Mouse (Mus musculus): Measurements from ENCODE around the gene Tlnrd1.
A peak's percentile ranks its signal among the peaks of the same experiment; 100 is the strongest.
"Not testable (repeated sequence)": the region's sequence is repeated elsewhere in the genome, so short reads cannot be mapped to it uniquely, and the experiment has no call there.

The Tlnrd1 gene

DNA sequence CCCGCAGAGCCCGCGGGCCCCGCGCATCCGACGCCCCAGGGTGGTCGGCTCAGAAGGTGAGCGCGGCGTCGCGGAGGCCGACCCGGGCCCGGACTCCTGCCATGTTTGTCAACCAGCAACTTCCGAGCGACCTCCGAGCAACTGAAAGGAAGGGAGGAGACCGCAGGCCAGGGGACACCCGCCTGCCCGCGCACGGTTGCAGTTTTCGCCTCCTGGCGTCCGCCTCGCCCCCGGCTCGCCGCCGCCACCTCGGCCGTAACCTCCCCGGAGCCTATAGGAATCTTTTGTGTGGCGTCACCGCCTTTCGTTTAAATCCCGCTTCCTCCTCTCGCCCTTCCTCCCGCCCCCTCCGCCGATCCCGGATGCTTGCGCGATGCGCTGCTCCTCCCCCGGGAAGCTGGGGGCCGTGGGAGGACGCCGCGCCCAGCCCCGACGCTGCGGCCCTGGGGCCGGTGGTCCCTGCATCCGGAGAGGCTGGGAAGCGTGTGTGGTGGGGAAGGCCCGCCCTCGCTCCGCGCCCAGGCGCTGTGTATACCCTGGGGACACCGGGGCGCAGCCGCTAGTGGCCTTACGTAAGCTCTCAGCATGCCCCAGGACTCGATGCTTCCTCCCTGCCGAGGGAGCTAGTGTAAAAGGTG, at the start of gene Tlnrd1, which contains the start of gene Mesd:
Tlnrd1 (minus strand) TSS at position 285 of the 638 bp plus-strand sequence.
Mesd (plus strand) TSS at position 446 of the 638 bp plus-strand sequence.
- DNase-seq (ENCODE audit: low spot score in 2 of 2): peak; percentile 90 to 94

DNA sequence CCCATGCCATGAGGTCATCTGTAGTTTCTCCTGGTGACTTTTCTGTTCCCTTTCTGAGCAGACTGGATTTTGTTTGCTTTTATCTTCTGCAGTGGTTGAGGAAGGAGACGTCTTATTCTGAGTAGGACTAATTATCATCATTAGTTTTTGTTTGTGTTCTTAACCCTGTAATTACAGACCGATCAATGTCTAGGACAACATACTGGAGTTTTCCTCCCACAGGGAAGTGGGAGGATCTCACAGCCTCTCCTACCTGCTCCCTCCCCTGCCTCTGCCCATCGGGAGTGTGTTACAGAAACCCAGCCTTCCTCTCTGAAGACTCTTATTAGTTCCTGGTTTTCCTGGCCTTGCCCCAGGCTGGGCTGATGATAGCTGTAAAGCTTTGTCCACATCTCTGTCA, 37.5 kb upstream of the Tlnrd1 start:
- no peak for DNase-seq (ENCODE audit: low spot score in 2 of 2)

DNA sequence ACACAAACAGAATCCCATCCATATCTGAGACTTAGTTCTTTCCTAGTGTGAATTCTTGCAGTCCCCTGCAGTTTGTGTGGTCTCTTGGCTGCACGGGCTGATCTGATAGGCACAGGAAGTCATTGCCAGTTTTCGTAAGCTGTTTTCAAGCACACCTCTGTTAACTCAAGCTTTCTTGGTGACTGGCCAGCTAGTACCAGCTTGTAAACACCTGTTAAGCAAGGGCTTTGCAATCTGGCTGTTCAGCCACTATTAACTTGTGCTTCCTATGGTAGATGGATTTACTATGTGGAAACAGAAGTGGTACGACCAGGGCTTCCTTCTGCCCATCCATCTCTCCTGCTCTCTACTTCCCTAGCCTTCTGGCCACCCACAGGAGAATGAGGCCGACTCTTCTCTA, 36.1 kb upstream of the Tlnrd1 start:
- no peak for DNase-seq (ENCODE audit: low spot score in 2 of 2)

DNA sequence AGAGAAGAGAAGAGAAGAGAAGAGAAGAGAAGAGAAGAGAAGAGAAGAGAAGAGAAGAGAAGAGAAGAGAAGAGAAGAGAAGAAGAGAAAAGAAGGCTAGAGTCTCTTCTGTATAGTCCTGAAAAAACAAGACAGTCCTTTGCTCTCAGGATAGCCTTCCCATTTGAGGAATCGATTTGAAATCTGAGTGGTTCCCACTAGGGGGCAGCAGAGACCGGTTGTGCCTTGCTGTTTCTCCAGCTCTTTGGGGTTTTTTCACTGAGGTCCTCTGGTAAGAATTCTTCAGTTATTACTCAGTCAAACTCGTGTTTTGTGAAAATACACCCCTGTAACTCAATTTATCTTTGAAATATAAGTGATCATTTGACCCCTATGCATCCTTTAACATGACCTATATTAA, 30.5 kb upstream of the Tlnrd1 start:
- peak; percentile 27 to 63 for DNase-seq (ENCODE audit: low spot score in 2 of 2)

DNA sequence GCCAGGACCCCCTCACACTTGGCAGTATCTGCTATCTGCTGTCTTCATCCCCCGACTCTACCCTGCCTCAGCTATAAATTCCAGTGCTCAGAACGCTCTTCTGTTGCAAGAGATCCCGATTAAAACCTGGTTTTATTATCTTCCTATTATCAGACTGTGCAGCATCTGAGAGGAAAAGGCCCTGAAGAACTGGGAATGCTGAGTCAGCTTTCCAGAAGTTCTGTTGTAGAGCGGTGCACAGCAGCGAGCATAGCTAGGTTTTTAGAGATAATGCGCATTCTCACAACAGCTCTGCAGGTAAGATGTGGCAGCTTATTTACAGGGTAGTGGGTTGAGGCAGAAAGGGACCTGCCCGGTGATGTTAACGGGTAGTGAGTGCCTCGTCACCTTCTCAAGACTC, 29.9 kb upstream of the Tlnrd1 start:
- no peak for DNase-seq (ENCODE audit: low spot score in 2 of 2)

DNA sequence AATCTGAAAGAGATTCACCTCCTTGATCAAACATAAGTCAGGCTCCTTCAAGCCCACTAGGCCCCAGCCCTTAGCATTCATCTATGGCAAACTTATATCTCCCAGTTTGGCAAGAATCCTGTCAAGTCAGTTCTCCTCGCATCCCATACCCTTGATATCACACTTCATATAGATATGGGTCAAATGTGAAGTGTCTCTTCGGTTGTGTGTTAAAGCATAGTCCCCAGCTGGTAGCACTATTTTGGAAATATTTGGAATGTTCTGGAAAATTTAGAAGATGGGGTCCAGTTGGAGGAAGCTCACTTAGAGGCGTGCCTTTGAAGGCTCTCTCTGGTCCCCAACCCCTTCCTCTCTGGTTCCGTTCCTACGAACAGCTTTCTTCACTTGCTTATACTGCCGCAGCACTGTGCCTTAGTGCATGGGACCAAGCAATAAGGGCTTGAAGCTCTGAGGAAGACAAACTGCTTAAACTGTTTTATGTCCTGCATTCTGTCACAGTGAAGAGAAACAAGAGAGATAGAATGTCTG, 29.4 kb upstream of the Tlnrd1 start:
- DNase-seq (ENCODE audit: low spot score in 2 of 2): no peak

DNA sequence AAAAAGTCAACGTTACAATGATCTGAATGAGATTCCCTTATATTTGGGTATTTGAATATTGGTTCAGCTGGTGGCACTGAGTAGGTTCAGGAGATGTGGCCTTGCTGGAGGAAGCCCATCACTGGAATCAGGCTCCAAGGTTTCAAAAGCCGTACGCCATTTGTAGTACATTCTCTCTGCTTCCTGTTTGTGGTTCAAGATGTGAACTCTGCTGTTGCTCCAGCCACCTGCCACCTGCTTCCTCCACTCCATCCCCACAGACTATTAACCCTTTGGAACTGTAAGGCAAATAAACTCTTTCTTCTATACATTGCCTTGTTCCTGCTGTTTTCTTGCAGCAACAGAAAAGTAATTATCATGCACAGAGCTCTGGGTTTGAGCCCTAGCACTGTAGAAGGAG, 27.8 kb upstream of the Tlnrd1 start:
- DNase-seq (ENCODE audit: low spot score in 2 of 2): no peak

DNA sequence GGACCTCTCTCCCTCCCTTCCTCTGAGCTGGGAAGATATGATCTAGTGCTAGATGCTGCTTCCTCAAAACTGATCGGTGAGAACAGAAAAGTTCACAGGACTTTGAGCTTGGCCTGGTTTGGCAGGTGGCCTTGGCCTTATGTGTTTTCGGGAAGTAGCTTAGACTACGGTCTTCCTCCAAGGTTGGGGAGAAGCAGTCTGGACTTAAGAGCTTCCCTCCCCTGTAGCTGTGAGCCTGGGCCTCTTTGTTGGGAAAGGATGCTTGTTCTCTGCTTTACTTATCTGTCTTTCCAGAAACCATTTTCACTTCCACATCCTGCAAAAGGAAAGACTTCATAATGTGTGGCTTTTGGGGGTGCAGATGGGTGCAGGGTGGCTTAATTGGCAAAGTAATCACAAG, 20.7 kb upstream of the Tlnrd1 start:
- no peak for DNase-seq (ENCODE audit: low spot score in 2 of 2)

DNA sequence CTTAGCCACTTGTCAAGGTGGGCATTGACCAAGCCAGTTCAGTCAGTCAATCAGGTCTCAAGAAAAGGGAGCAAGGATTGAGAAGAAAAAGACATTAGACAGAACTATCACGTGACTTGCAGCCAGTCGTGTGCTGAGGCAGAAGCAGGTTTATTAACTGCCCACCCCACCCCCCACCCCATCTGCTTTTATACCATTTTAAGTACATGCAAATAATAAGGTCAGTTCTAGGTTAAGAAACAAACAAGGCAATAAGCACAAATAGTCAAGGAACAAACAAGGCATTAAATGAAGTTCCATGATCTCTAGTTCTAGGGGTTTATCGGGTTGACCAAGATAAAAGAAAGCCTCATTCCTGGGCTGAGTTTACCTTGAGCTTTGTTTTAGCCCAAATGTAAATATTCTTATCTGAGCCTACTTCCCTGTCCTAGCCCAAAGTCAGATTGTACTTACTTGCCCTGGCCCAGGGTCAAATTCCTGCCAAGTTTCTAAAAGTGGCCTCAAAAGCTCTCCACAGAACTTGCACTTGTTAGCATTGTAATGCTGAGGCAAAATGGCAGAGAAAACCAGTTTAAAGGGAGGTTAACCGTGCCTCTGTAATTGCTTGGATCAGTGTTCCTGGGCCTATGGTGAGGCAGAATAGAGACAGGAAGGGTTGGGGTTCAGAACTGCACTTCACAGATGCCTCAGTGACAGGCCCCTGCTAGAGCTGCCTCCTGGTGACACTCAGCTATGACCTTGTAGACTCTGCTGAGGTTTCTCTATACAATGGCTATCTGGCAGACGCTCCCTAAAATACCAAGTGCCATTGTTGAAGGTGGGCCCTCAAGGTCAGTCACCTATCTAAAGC, 18.4 kb upstream of the Tlnrd1 start:
- no peak for DNase-seq (ENCODE audit: low spot score in 2 of 2)

DNA sequence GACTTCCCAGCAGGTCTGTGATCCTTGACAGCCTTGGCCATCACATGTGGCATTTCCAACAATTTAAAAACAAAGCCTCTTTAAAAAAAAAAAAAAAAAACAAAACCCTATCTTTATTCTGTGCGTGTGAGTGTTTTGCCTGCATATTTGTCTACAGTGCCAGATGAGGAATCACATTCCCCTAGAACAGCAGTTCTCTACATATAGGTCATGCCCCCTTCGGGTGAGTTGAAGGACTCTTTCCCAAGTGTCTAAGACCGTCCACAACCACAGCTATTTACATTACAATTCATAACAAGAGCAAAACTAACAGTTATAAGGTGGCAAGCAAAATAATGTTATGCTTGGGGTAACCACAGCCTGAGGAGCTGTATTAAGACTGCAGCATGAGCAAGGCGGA, 17.3 kb upstream of the Tlnrd1 start:
- DNase-seq (ENCODE audit: low spot score in 2 of 2): no peak

DNA sequence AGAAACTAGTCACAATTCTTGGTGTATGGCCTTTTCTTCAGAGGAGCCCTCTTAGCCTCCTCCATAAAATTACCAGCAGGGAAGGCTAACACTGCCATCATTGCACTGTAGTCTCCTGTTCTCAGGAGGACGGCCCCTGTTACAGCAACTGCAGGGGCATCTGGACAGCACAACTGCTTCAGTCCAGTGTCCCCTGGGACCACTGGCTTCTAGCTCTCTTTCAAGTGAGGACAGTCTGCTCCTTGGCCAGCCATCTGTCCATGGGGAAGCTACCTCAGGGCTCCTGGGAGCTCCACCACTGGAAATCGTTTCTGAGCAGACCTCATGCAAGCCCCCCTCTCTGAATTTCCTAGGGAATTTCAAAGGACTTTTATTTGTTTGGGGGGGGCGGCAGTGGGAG, 16.4 kb upstream of the Tlnrd1 start:
- DNase-seq (ENCODE audit: low spot score in 2 of 2): no peak

DNA sequence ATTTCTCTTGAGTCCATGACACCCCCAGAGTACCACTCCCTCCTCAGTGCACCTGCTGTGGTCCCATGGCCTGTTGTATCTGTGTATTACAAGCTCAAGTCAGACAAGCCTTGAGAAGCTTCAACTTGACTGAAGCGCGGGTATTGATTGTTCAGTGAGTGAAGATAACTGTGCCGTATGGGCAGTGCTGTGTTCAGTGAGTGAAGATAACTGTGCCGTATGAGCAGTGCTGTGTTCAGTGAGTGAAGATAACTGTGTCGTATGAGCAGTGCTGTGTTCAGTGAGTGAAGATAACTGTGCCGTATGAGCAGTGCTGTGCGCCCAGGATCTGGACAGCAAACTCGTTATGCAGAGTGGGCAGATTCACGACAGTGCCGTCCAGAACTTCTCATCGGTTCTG, 14.2 kb upstream of the Tlnrd1 start:
- no peak for DNase-seq (ENCODE audit: low spot score in 2 of 2)

DNA sequence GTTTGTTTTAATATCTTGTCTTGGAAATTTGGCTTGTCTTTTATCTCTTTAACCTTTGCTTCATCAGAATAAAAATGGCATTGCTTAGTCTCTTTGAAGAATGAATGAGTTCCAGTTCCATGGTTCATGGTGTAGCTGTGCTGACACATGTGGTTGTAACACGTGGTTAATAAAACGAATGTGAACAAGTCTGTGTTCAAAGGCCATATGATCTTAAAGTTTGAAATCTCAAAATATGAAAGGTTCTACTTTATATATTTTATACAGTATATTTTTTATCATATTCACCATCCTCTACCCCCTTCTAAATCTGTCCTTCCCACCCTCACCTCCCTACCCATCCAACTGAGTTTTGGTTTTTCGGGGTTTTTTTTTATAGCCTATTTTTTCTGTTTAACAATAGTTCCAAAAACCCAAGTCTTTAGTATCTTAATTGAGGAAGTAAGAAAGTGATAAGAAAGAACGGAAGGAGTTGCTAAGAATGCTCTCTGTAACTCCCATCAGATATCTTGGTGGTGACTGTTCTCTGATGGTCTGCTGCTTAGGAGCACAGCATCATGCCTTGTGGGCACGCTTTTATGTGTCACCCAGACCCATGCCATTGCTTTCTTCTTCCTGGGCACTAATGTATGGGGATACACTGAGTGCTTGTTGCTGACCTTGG, 12.1 kb upstream of the Tlnrd1 start:
- no peak for DNase-seq (ENCODE audit: low spot score in 2 of 2)

DNA sequence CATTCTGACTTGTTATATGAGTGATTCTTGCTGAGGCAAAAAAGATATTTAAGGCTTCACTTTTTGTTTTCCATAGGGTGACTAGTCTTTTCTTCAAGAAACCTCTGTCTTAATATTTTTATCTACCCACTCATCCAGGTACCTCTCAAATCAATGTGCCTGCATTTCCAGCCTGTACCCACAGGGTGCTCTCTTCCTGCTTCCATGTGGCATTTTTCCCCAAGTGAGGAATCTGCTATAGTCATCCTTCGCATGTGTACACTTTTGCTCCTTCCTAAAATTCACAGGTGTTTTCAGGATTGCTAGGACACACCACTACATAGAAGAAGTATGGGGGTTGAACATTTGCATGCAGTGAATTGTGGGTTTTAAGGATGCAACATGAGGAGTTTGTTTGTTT, 10.2 kb upstream of the Tlnrd1 start:
- no peak for DNase-seq (ENCODE audit: low spot score in 2 of 2)

DNA sequence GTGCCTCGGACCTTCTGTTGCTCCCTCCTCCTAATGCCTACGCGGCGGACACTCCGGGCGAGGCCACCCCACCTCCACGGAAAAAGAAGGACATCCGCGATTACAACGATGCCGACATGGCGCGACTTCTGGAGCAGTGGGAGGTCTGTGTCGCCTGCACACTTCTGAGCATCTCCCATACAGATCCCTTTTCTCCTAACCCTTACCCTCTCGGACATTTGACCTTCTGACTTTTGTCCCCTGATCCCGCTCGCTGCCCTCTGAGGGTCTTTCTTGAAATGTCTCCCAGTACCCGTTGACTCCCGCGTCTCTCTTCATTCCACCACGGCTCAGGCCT, 8.2 kb upstream of the Tlnrd1 start:
- no peak for DNase-seq (ENCODE audit: low spot score in 2 of 2)

DNA sequence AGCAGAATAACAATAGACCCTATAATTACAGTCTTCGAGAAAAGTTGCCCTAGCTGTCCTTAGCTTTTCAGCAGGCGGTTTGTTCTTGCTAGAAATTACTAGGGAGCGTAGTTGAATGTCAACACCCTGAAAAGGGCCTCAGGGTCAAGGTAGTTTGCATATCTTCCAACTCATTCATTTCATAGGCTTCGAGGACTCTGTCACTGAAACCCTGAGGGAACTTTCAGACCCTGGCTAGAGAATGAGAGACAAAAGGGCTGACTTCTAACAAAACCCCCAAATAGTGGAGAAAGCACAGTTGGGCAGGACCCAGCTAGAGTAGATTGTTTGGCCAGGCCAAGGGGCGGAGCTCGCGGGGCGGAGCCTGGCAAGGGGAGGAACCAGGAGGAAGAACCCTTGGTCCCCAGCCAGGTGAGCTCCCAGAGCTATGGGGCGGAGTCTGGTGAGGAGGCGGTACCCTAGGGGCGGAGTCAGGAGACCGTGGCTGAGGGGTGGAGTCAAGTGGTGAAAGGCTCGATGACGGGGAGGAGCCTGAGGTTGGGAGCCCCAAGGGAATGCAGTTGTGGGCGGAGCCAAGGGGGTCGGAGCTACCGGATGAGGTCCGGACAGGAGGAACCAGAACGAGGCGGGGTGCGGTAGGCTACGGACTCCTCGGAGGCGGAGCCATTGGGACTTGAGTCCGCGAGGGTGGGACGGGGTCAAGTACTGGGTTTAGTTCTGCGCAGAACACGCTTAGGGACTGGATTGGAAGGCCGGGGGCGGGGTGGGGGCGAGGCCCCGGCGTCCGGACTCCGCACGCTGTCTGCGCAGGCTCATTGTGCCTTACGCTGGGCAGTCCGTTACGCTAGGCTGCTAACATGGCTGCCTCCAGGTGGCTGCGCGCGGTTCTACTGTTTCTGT, 7.6 kb upstream of the Tlnrd1 start:
- peak; percentile 100 for DNase-seq (ENCODE audit: low spot score in 2 of 2)

DNA sequence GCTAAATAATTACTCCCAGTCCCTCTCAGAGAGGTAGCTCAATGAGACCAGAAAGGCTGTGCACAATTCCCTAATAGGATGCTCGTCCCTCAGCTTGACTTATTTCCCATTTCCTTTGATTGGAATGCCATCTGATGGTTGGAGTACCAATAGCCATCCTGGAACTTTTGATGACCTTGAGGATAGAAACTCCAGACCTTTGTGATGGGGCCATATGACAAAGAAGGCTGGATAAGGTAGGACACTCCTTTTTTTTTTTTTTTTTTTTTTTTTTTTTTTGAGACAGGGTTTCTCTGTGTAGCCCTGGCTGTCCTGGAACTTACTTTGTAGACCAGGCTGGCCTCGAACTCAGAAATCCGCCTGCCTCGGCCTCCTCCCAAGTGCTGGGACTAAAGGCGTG, 5.8 kb upstream of the Tlnrd1 start:
- not testable (repeated sequence) for DNase-seq (ENCODE audit: low spot score in 2 of 2)

DNA sequence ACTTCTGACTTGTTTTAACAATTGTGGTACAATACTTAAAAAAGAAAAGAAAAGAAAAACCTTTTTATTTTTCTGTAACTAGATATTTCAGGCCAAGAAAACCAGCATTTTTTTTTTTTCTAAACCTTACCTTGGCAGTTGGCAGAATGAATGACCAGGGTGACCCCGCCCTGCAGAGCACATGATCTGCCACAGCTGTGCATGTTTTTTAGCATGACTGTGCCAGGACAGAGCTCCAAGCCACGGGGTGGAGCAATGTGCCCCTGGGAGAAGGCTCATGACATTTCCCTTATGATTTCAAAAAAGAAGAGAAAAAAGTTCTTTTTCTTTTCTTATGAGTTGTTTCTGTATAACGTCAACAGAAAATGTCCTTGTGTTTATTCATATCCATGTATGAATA, 5.3 kb upstream of the Tlnrd1 start:
- peak; percentile 60 to 72 for DNase-seq (ENCODE audit: low spot score in 2 of 2)

DNA sequence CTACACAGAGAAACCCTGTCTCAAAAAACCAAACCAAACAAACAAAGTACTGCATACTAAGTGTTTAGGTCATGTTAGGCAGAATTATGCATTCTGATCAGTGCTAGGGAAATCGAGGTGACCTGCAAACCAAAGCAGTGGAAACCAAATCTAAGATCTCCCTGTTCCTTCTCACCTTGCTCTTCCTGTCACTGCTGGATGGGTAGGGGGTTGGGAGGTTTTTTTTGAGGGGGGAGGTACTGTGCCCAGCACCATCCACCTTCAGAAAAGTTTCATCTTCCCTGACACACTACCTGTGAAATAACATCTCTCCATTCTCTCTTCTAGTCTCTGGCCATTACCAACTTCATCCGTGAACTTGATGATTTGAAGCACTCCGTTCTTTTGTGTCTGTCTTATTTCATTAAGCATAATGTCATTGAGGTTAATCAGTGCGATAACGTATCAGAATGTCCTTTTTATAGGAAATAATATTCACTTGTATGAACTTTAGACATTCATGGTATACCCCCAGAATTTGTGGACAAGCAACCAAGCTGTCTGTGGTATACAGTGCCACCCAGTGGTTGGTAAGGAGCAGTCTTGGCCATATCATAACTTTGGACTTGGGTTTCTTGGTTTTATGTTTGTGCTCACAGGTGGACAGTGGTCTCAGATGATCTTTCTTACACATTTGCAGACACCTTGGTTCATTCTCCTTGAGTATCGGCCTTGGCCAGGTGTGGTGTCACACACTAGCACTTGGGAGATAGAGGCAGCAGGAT, 2.4 kb upstream of the Tlnrd1 start:
- no peak for DNase-seq (ENCODE audit: low spot score in 2 of 2)

DNA sequence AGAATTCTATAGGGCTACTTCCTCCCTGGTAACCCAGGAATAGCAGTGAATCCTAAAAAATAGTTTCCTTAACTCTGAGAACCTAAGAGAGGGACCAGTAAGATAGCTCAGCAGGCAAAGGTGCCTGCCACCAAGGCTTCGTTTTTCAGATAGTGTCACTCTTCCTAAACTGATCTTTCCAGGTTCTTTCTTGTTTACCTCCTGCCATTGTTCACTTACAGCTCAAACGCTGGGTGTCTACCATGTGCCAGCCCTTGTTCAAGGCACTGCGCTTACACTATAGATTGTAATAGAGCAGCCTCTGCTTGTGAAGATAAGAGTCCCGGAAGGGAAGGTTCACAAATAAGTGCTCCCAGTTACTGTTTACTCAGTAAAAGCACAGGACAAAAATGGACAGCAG, 1.7 kb upstream of the Tlnrd1 start:
- no peak for DNase-seq (ENCODE audit: low spot score in 2 of 2)

Measured in heart, adult 9 months (tissue).